Comparison of ENCODE assay signal across 10 mouse cellular contexts in genomic region chr17:46170538-46170937, GRCm38 (mm10). TPM values are rescaled to one million over a fixed set of nuclear protein-coding genes. Genes with fewer than 3 reads are reported as not detected.
A peak's percentile ranks its signal among the peaks of the same experiment; 100 is the strongest.
DNase-seq lines count a peak whose midpoint lies in the region; ATAC-seq and TF ChIP-seq lines count a peak whose summit lies in the region.
"Had no signal": no experiment of that assay in that cellular context is flagged by ENCODE, and none has a peak within 500 bp of the region (broad histone marks: within the 10 kb centered on the region; RNA-seq: fewer than 3 reads in every experiment).

No protein-coding gene starts in this region.

- peaks cover 55% of the 10 kb centered on the region for H3K36me3 ChIP-seq in kidney, postnatal 0 days (ENCODE audit: insufficient read depth, low read length)
- H3K36me3 ChIP-seq in G1E (replicated peaks), result peaks cover 88% of the 10 kb centered on the region

- no peak overlapping the region for H3K4me2 ChIP-seq in kidney, postnatal 0 days (ENCODE audit: low read length)
- H3K4me2 ChIP-seq: embryonic facial prominence, embryonic 12.5 days; liver, embryonic 15.5 days had no signal

- no peaks in the 10 kb centered on the region for H3K4me1 ChIP-seq in kidney, postnatal 0 days (replicated peaks; ENCODE audit: insufficient read depth, low read length)
- peaks cover 14% of the 10 kb centered on the region for H3K4me1 ChIP-seq in G1E (ENCODE audit: insufficient read depth, low read depth, low read length)
- H3K4me1 ChIP-seq: embryonic facial prominence, embryonic 12.5 days had no signal

- no peak for ATAC-seq in kidney, postnatal 0 days (replicated peaks; ENCODE audit: low FRiP score, low read depth)
- no peak for ATAC-seq in G1E (ENCODE audit: extremely low read depth, insufficient number of reproducible peaks, low FRiP score, poor library complexity, severe bottlenecking)
- ATAC-seq in erythroblast, adult 5-6 weeks (replicated peaks; ENCODE audit: low FRiP score, poor library complexity, severe bottlenecking), result peak; percentile 69
- no peak for ATAC-seq in megakaryocyte-erythroid progenitor cell, adult 5-6 weeks (replicated peaks; ENCODE audit: low FRiP score, low TSS enrichment, poor library complexity, severe bottlenecking)

- H3K4me3 ChIP-seq in kidney, postnatal 0 days (replicated peaks; ENCODE audit: low read depth, low read length), result no peak overlapping the region
- H3K4me3 ChIP-seq in G1E (ENCODE audit: low read depth, low read length), result no peak overlapping the region
- H3K4me3 ChIP-seq: embryonic facial prominence, embryonic 12.5 days; liver, embryonic 15.5 days had no signal

- H3K27me3 ChIP-seq in kidney, postnatal 0 days (ENCODE audit: insufficient read depth, low read length), result no peaks in the 10 kb centered on the region
- H3K27me3 ChIP-seq in G1E (ENCODE audit: insufficient read depth, low read length), result no peaks in the 10 kb centered on the region
- H3K27me3 ChIP-seq: embryonic facial prominence, embryonic 12.5 days; liver, embryonic 15.5 days had no signal

- H3K9me3 ChIP-seq in kidney, postnatal 0 days (replicated peaks; ENCODE audit: low read length), result no peaks in the 10 kb centered on the region
- H3K9me3 ChIP-seq in G1E (replicated peaks), result no peaks in the 10 kb centered on the region
- H3K9me3 ChIP-seq: embryonic facial prominence, embryonic 12.5 days; liver, embryonic 15.5 days had no signal

- WGBS in kidney, postnatal 0 days, result 76% methylated on average over 3 of the region's 3 CpGs

- H3K27ac ChIP-seq in kidney, postnatal 0 days, result no peak overlapping the region
- H3K27ac ChIP-seq: embryonic facial prominence, embryonic 12.5 days; liver, embryonic 15.5 days had no signal

- peak; percentile 71 for TF ChIP-seq CTCF in kidney, postnatal 0 days (IDR thresholded peaks at IDR 0.05; ENCODE audit: low read depth)
- peak; percentile 70 for TF ChIP-seq CTCF in G1E (IDR thresholded peaks at IDR 0.05; ENCODE audit: low read depth, low read length)

- DNase-seq in kidney, postnatal 0 days (ENCODE audit: low spot score), result peak; percentile 67
- no peak for DNase-seq in kidney, adult 11 months
- DNase-seq in G1E (ENCODE audit: low spot score), result no peak
- DNase-seq in mesoderm, embryonic 11.5 days (ENCODE audit: low read depth, low spot score), result peak; percentile 39
- no peak for DNase-seq in urinary bladder, postnatal 4 days (ENCODE audit: low spot score in 2 of 2)
- DNase-seq in adrenal gland, postnatal 10 days, result no peak

- H3K9ac ChIP-seq in kidney, postnatal 0 days (ENCODE audit: low read depth, low read length), result no peak overlapping the region
- H3K9ac ChIP-seq: embryonic facial prominence, embryonic 12.5 days; liver, embryonic 15.5 days had no signal

RNA-seq across cellular contexts. Expression of gene Gtpbp2, which starts 9.7 kb away (rescaled TPM):
- polyA plus RNA-seq in kidney, postnatal 0 days (2015; fragmentation: Nextera tagmentation; extraction: Ambion mirVana), result 25.4 and 26.3 TPM in 2 replicates
- total RNA-seq in G1E (2014; fragmentation: Nextera tagmentation), result 41.7 and 182 TPM in 2 replicates
- 30.3 and 31.8 TPM in 2 replicates for total RNA-seq in G1E (2017)
- 55.0 and 61.1 TPM in 2 replicates for polyA plus RNA-seq in G1E (2012)
- 296 and 371 TPM in 2 replicates for total RNA-seq in erythroblast, adult 5-6 weeks (2015; ENCODE audit: low replicate concordance)
- total RNA-seq in erythroblast, adult 5-6 weeks (2017; ENCODE audit: low replicate concordance), result 714 and 945 TPM in 2 replicates
- 47.9 and 52.5 TPM in 2 replicates for total RNA-seq in megakaryocyte-erythroid progenitor cell, adult 5-6 weeks (2014; fragmentation: Nextera tagmentation)
- total RNA-seq in megakaryocyte-erythroid progenitor cell, adult 5-6 weeks (2017), result 23.7 and 24.6 TPM in 2 replicates
- total RNA-seq in adrenal gland, postnatal 10 days (2021), result 10 to 100 TPM; 66.5 to 94.0 TPM

RNA-seq across cellular contexts. Expression of gene Mad2l1bp, which starts 17.2 kb away (rescaled TPM):
- 32.4 and 35.6 TPM in 2 replicates for polyA plus RNA-seq in kidney, postnatal 0 days (2015; fragmentation: Nextera tagmentation; extraction: Ambion mirVana)
- total RNA-seq in G1E (2014; fragmentation: Nextera tagmentation) (21.7 and 27.4 TPM in 2 replicates), G1E (2017) (12.7 and 14.0 TPM in 2 replicates)
- polyA plus RNA-seq in G1E (2012), result 7.8 and 12.8 TPM in 2 replicates
- 33.0 and 66.5 TPM in 2 replicates for total RNA-seq in erythroblast, adult 5-6 weeks (2015; ENCODE audit: low replicate concordance)
- total RNA-seq in erythroblast, adult 5-6 weeks (2017; ENCODE audit: low replicate concordance), result 30.2 and 33.7 TPM in 2 replicates
- 15.4 and 16.1 TPM in 2 replicates for total RNA-seq in megakaryocyte-erythroid progenitor cell, adult 5-6 weeks (2014; fragmentation: Nextera tagmentation)
- 8.0 and 9.7 TPM in 2 replicates for total RNA-seq in megakaryocyte-erythroid progenitor cell, adult 5-6 weeks (2017)
- total RNA-seq in adrenal gland, postnatal 10 days (2021), result 10 to 100 TPM; 14.1 to 15.0 TPM

RNA-seq across cellular contexts. Expression of gene Rsph9, which starts 26.5 kb away (rescaled TPM):
- 18.8 and 19.8 TPM in 2 replicates for polyA plus RNA-seq in kidney, postnatal 0 days (2015; fragmentation: Nextera tagmentation; extraction: Ambion mirVana)
- not detected in 2 replicates for total RNA-seq in G1E (2014; fragmentation: Nextera tagmentation)
- 0.12 TPM in 1 of 2 replicates, not detected in the other for total RNA-seq in G1E (2017)
- polyA plus RNA-seq in G1E (2012), result not detected in 2 replicates
- 2.1 TPM in 1 of 2 replicates, not detected in the other for total RNA-seq in erythroblast, adult 5-6 weeks (2015; ENCODE audit: low replicate concordance)
- 0.42 and 7.3 TPM in 2 replicates for total RNA-seq in erythroblast, adult 5-6 weeks (2017; ENCODE audit: low replicate concordance)
- 4.3 TPM in 1 of 2 replicates, not detected in the other for total RNA-seq in megakaryocyte-erythroid progenitor cell, adult 5-6 weeks (2014; fragmentation: Nextera tagmentation)
- total RNA-seq in megakaryocyte-erythroid progenitor cell, adult 5-6 weeks (2017), result not detected in 2 replicates
- total RNA-seq in adrenal gland, postnatal 10 days (2021), result 1 to 10 TPM; 5.0 to 6.3 TPM

RNA-seq across cellular contexts. Expression of gene Polh, which starts 31.9 kb away (rescaled TPM):
- 10.5 and 11.1 TPM in 2 replicates for polyA plus RNA-seq in kidney, postnatal 0 days (2015; fragmentation: Nextera tagmentation; extraction: Ambion mirVana)
- 24.8 and 25.7 TPM in 2 replicates for total RNA-seq in G1E (2014; fragmentation: Nextera tagmentation)
- 33.3 and 34.6 TPM in 2 replicates for total RNA-seq in G1E (2017)
- 2.2 and 2.8 TPM in 2 replicates for polyA plus RNA-seq in G1E (2012)
- 4.6 and 4.8 TPM in 2 replicates for total RNA-seq in erythroblast, adult 5-6 weeks (2015; ENCODE audit: low replicate concordance)
- 14.9 and 17.8 TPM in 2 replicates for total RNA-seq in erythroblast, adult 5-6 weeks (2017; ENCODE audit: low replicate concordance)
- total RNA-seq in megakaryocyte-erythroid progenitor cell, adult 5-6 weeks (2014; fragmentation: Nextera tagmentation), result 19.9 and 27.9 TPM in 2 replicates
- total RNA-seq in megakaryocyte-erythroid progenitor cell, adult 5-6 weeks (2017), result 22.5 and 30.3 TPM in 2 replicates
- 10 to 100 TPM; 25.5 to 31.4 TPM for total RNA-seq in adrenal gland, postnatal 10 days (2021)

RNA-seq across cellular contexts. Expression of gene Xpo5, which starts 32.0 kb away (rescaled TPM):
- polyA plus RNA-seq in kidney, postnatal 0 days (2015; fragmentation: Nextera tagmentation; extraction: Ambion mirVana), result 23.3 and 26.7 TPM in 2 replicates
- total RNA-seq in G1E (2014; fragmentation: Nextera tagmentation) (65.6 and 77.6 TPM in 2 replicates), G1E (2017) (50.9 and 55.3 TPM in 2 replicates)
- polyA plus RNA-seq in G1E (2012), result 14.1 and 24.8 TPM in 2 replicates
- total RNA-seq in erythroblast, adult 5-6 weeks (2015; ENCODE audit: low replicate concordance), result 9.0 and 15.3 TPM in 2 replicates
- 11.7 and 14.9 TPM in 2 replicates for total RNA-seq in erythroblast, adult 5-6 weeks (2017; ENCODE audit: low replicate concordance)
- total RNA-seq in megakaryocyte-erythroid progenitor cell, adult 5-6 weeks (2014; fragmentation: Nextera tagmentation), result 58.7 and 74.9 TPM in 2 replicates
- 74.0 and 81.7 TPM in 2 replicates for total RNA-seq in megakaryocyte-erythroid progenitor cell, adult 5-6 weeks (2017)
- total RNA-seq in adrenal gland, postnatal 10 days (2021), result 10 to 100 TPM; 43.6 to 48.5 TPM

Comparison
In these comparisons a context has a peak if more than half of its experiments do, and no peak if none do; other contexts are left out.
1. DNase-seq: peak in kidney, postnatal 0 days (single experiment) and mesoderm, embryonic 11.5 days (single experiment); none in kidney, adult 11 months (single experiment), G1E (single experiment), urinary bladder, postnatal 4 days (0 of 2) and adrenal gland, postnatal 10 days (single experiment).